Mouse (Mus musculus): ENCODE data around the gene Lrpap1.

Lrpap1 gene

DNA sequence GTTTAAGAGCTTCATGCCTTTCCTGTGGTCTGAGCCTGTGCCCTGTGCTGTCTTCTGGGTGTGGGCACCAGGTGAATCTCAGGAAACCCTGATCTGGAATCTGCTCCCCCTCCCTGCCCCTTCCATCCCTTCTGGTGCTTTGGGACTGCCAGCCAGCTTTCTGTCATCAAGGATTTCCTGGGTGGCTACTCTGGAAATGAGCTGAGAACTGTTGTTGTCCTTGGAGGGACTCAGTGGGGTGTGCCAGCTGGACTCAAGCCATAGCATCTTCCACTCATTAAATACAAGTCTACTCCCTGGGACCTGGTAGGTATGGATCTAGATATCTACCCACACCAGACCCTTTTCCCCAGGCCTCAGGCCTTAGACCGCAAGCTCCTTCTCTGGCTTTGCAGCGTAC is 12.9 kb upstream of the Lrpap1 start:
- DNase-seq, result no peak

DNA sequence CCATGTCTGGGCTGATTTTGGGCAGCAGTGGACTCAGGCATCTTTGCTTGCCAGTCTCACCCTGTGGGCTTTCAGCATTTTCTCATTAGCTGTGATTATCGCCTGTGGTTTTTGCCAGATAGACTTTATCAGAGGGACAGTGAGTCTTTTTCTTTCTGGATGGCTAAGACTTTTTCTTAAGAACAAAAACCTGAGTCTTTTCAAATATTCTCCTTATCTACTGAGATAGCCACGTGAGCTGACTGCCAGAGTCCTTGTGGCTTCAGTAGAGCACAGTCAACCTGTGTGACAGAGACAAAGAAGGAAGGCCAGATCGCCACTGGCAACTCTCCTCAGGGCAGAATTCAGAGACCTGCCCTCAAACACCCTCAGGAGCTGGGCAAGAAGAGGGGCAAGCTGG is 12.1 kb upstream of the Lrpap1 start:
- DNase-seq, result no peak

DNA sequence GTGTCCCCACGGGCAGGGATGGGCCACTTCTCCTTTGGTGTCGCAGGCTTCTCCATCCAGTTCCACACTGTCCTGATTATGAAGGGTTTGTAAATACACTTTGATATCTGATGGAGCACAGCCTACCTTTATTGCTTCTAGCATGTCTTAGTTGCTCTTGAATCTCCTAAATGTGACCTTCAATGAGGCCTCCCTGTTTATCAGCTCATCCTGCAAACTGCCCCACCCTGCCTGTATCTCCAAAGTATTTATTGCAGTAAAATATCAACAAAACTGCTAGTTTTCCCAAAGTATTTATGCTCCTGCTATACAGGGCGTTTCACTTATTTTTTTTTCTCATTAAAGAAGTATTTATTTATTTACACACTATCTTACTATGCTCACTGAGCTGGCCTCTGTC is 10.4 kb upstream of the Lrpap1 start:
- DNase-seq, result no peak

DNA sequence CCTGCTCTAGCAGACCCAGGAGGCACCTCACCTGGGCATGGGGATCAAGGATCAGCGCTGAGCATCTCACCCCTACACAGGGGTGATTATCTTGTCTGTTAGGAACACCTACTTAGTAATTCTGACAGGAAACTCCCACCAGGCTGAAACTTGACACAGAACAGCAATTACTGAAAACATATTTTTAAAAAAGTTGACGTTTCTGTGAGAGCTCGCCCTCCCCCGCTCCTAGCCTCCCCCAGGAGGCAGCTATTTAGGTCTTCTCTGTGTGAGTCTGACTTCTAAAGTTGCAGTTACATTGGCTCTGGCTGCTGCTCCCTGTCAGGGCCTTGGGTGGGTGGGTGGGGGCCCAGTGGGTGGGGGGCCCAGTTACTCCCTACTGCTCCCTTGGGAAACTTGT is 6.9 kb upstream of the Lrpap1 start:
- no peak for DNase-seq

DNA sequence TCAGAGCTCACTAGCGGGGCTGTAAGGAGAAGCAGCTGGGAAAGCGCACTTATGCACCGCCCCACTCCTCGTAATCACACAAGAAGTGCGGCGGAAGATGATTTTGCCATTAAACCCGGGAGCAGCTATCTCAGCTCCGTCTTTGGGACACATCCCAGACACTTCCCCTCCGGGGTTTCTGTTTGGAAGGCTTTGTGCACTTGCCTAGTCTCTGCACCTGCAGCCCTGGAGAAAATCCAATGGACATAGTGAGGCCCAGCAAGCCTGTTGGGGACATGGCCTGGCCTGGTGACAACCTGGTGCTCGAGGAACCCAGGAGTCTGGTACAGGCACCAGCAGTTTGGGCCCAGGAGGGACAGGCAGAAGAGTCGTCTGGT is 344 bp upstream of the Lrpap1 start:
- no peak for DNase-seq

DNA sequence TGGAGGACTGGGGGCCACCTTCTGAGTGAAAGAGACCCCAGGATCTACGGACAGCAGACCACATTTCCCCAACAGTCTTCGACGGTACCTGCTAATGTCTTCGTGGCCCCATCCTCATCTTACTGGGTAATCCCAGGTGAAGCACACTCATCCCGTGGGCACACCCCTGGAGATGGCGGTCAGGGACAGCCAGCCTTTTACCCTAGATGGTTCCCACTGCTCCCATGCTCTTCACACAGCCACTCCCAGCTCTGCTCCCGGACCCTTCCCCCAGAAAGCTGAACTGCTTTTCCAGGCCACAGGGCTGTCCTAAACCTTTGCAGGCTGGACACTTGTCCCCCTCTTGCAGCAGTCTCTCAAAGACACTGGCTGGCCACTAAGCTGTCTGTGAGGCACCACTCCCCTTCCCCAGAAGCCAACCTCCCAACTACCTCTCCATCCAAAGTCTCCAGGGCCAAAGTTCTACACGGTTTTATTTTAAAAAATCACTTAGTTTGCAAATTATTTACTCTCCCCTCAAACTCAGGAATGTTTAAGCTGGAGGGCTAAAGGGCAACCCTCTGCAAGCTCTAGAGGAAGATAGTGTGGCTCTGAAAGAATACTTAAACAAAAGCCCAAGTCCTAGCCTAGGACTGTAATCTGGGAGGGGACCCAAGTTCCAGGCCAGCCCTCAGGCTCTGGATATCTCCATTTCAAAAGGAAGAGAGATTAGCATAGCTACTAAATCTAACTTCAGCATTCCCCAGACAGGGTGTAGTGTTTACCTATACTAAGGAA is 1.2 kb downstream of the Lrpap1 start:
- no peak for DNase-seq

DNA sequence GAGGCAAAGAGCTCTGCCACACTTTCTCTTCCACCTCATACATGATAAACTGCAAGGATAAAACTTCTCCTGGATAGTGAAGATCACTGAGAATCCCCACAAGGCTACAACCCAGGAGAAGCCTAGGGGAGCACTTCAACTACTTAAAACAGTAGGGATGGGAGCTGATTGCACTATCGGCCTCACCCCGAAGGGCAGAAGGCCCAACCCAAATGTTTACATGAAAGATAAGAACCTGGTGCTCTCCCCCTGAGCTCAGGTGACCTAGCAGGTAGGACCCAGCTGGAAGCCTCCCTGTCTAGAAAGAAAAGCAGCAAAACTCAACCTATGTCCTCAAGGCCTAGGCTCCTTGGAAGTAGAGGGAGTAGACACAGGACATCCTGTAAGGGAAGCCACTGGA is 2.0 kb downstream of the Lrpap1 start:
- no peak for DNase-seq

DNA sequence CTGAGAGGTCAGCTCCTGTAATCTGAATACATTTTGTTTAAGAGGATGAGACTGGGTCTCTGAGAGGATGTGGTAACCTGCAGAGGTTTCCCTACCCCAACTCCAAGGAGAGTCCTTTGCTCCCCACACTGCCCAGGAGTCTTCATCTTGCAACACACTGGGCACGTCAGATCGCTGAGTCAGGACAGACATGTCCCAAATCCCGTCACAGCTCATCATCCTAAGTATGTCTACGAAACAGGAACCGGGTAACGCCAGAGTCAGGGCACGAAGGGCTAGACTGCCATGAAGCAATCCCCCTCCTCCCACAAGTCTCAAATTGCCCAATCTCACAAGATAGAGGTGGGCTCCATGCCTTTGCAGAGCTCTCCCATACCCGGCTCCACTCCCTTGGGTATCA is 2.5 kb downstream of the Lrpap1 start:
- no peak for DNase-seq

DNA sequence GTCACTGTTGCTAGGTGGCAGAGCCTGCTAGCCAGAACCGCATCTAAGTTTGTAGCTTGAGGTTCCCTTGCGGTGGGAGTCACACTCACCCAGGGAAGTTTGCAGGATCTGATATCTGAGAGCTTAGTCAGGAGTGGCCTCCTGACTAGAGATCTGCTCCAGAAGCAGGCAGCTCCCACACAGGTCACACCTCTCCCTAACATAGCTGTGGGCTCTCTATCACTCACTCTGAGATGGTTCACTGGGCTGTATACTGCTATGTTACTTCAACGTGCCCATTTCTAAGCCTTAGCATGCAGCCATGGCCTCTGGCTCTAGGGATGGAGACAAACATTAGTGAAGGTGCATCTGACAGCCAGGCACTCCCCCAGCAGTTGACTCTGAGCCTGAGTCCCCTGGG is 13.9 kb downstream of the Lrpap1 start:
- DNase-seq, result no peak

DNA sequence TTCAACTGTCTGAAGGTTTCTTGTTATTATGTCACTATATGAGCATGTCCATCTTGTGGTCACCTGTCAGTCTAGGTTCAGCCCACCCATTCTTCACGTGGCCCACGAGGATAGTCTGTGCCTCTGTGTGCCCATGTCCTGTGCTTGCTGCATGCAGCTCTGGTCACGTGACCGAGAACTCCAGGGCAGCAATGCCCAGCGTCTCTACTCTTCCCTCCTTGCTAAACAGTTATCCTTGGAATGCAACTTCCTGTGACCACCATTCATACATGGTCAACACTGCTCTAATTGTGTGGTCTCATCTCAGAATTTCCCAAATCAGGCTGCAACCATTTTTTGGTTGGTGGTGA is 16.0 kb downstream of the Lrpap1 start:
- DNase-seq, result no peak

DNA sequence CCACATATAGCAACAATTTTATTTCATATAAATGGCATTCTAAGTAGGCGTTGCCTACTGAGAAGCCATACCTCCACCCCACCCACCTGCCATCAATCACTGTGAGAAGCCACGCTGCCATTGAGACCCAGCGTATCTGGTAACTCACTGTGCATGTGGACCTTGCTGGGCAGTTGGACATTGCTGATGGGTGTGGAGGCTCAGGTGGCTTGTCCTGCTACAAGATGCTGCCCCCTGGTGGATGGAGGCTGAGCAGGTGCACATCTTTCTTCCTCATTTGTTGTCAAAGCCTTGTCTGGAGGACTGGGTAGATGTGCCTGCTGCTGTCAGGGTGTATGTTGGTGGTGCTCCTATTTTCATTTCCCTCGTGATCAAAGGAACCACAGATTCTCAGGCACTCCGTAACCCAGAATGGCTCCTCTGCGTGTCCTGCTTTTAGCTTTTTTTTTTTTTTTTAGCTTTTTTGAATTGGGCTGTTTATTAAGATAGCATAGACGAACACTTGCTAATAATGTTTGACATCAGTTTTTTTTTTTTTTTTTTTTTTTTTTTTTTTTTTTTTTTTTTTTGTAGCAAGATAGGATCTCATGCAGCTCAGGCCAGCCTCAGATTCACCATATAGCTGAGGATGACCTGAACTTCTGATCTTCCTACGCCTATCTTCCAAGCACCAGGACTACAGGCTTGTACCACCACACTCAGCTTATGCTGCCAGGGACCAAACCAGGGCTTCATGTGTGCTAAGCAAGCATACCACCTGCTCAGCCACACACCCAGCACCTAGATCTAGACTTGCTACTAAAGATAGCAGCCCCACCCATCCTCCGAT is 16.6 kb downstream of the Lrpap1 start:
- DNase-seq, result peak; percentile 74

DNA sequence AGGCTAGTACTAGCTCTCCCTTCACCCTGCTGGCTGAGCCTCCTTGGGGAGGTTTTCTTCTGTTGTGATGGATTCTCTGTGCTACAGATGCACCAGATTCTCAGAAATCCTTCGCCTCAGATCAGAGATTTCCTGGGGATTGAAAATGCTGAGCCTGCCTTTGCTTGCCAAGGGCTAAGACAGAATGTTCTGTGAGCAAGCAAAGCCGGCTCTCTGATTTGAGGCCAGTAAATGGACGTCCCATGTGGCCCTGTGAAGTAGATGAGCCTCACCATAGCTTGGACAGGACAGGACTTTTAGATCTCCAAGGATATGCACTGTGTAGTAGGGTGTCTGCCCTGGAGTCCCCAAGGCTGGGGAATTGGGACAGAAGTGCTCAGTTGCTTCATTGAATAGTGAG is 20.7 kb downstream of the Lrpap1 start:
- no peak for DNase-seq

DNA sequence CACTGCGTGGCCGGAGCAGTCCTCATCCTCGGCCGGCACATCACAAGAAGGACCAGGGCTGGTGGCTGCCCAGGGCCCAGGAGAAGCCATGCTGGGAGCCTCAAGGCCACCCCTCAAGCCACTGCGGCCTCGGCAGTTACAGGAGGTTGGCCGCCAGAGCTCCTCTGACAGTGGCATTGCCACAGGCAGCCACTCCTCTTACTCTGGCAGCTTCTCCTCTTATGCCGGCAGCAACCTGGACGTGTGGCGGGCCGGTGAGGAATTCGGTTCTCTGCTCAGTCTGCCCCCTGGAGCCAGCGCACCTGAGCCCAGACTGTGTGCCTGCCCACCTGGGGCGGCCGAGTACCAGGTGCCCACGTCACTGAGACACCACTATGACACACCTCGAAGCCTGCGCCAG is 26.5 kb downstream of the Lrpap1 start:
- no peak for DNase-seq

DNA sequence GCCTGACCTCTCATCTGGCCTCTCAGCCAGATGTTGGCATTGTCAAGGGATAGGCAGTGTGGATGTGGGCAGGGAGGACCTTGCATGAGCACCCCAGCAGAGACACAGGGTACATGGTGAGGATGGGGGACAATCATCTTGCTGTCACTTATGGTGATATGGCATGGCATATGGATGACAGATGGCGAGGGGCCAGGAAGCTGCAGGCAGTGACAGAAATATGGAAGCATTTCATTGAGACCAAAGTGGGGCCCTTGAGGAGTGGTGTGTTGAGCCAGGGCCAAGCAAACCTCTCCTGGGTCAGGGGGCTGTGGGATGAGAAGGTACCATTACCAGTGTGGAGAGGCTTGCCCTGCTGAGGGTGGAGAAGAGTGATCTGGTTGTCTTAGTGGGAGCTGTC is 29.2 kb downstream of the Lrpap1 start:
- DNase-seq, result no peak

DNA sequence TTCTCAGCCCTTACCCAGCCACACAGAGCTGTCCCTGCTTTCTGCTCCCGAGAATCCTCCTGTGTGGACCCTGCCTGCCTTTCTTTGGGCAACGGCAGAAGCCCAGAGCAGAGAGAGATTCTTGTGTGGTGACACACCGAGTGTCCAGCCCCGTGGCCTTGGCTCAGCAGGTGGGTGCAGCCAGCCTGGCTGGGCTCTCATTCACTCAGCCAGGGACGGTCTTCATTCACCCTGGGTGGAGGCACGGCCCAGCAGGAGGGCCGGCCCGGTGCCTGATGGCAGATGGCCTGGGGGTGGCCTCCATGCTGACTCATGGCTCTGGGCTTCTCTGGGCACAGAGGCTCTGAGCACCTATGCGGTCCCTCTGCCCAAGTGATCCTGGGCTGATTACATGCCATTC is 31.6 kb downstream of the Lrpap1 start:
- no peak for DNase-seq

DNA sequence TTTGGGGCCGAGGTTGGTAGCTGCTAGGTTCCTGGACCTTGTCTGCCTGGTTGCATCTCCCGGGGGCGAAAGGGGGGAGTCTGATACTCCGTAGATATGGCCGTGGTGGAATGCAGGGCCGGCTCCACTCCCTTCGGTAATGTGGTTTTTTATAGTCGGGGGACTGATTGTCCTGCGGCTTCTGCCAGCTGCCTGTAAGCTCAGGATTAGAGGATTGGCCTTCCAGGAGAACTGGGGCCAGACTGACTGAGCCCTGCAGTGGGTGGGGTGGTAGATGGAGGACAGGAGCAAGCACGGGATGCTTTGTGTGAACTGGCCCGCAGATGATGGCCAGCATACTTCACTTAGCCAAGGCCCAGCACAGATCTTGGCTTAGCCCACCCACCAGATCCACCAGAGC is 32.3 kb downstream of the Lrpap1 start:
- no peak for DNase-seq

DNA sequence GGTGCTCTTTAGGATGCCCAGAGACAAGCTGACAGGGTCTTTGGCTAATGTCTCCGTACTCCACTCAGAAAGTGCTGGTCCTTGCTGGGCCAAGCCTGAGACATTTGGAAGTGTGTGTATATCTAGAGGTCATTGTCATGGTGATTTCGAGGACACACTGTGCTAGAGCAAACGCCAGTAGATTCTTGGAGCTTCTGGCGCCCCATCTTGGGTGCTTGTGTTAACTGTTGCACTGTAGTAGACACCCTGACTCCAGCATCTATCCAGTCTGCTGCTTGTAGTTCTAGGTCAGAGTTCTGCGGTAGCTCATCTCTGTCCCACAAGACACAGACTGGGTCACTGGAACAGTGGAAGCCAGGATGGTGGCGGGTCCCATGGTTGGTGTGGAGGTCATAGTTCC is 33.7 kb downstream of the Lrpap1 start:
- no peak for DNase-seq

DNA sequence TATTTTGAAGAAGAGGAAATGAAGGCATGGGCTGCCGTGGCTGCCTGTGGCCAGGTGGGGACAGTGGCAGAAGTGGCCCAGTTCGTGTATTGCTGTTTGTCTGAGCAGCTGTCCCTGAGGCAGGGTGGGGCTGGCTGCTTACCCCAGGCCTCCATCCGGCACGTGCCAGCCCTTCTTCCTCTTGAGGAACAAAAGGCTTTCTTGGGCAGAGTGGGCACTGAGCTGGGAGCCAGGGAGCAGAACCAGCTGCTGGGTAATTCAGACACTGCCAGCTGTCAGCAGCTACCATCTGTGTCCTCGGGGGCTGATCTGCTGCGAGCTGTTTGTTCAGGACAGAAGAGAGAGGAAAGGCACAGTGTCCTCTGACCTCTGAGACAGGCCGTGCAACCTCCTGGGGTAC is 34.6 kb downstream of the Lrpap1 start:
- no peak for DNase-seq

DNA sequence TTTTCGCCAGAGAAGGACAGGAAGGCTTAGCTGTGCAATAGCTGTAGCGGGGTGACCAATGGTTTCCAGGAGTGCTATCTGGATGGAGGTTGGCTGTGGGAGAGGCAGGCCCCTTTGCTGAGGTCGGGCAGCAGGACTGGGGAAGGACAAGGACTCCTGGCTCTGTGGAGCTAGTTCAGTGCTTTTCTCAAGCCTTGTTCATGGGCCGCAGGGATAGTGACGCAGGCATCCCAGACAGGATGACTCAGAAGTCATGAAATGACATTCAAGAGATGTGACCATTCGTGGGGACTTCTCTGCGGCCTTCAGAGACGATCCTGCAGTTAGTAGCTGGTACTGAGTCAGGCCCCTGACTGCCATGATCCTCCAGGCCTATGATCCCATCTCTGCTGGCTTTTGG is 35.3 kb downstream of the Lrpap1 start:
- no peak for DNase-seq

DNA sequence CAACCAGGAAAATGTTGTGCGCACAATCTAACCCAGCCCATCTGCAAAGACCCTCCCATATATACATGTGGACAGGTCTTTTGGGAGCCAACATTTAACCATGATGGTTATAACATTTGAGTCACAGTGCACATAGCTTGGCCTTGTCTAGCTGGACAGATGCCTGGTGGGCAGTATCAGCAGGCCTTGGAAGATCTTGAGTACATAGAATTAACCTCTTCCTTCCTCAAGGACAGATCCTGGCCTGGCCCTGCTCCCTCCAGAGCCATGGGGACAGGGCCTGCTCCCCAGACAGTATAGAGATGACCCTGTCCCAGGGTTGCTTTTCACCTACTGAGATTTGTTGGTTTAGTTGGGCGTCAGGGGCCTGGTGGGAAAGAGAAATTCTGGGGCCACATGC is 35.7 kb downstream of the Lrpap1 start:
- DNase-seq, result no peak

DNA sequence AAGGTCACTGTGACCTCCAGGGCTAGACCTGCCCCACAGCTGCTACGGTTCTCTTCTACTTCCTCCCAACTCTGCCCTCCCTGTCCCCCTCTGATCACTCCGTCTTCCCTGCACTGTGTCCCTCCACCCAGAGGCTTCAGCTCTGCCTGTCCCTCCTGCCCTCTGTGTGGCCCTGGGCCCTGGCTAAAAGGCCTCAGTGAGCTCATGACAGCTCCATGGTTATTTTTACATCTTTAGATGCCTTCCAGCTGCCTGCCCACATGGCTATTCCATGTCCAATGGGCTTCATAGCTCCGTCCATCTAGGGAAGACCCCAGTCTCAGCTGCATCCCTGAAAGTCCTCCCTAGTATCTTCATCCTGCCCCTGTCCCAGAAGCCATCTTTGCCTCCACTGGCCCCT is 45.5 kb downstream of the Lrpap1 start:
- DNase-seq, result no peak

DNA sequence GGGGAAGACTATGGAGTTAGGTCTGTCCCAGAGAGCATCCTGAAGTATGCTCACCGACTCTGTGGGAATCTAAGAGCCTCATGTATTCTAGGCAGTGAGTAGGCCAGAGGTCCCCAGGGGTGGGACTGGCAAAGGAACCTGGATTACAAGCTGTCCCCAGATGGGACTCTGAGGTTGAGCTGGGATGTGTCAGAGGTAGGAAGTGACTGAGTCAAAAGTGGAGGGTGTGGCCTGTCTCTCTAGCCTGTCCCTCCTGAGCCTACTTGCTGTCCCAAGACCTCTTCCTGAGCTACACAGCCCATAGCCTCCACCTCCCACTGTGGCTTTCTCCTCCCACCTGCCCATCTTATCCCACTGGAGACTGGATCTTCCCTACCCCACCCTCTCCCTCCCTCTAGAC is 47.4 kb downstream of the Lrpap1 start:
- no peak for DNase-seq

DNA sequence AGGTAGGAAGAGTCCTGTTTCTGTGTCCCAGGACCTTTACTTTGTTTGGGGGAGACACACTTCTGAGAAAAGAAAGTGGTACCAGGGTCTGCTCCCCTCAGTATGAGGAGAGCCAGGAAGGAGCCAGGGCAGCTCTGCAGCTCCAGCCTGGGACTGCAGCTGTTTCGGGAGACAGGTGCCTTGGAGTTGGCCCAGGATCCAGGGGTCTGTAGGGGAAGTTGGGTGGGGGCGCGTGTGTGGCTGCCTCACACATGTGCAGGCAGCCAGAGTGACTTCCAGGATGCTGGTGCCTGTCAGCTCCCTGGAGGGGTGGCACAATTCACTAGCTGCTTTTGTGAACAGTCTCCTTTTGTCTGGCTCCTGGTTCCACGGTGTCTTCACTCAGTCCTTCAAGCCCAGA is 48.0 kb downstream of the Lrpap1 start:
- peak; percentile 14 for DNase-seq

DNA sequence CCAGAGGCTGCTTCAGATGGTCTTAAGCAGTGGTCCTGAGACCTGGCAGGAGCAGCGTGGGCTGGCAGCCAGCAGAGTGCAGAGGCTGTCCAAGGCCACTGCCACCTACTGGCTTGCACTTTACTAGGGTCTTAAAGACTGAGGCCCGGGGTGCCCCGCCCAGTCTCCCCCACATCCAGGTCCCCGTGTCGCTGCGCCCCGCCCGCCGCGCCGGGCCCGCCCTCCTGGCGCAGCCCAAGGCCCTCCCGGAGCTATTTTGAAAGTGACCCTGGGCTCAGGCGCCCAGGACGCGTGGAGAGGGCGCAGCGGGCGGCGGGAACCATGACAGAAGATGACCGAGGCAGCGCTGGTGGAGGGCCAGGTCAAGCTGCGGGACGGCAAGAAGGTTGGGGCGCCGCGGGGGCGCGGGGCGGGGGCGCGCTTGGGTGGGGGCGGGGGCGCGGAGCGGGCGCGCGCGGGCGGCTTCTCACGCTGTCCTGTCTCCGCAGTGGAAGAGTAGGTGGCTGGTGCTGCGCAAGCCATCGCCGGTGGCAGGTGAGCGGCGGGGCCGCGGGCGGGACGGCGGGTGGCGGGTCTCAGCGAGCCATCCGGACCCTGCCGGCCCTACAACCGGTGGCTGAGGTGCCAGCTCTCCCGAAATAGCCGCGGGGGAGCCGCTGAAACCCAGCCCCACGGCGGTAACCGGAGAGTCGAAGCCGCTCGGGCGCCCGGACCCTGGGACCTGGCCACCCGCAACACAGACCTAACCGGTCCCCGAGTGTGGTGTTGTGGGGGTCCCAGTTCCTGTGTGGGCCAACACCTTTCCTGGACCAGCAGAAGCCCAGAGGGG is 48.7 kb downstream of the Lrpap1 start, which contains the start of gene Dok7:
TSS of gene Dok7 (plus strand) at position 163 of the 829 bp plus-strand sequence.
- DNase-seq, result peak; percentile 61

All from embryo, embryonic 11 days (tissue).